Mouse (Mus musculus) lung, adult 2 months (tissue): ENCODE data around the gene Lamb1. TPM values are rescaled to one million over a fixed set of nuclear protein-coding genes. Genes with fewer than 3 reads are reported as not detected.

Experiments used
- DNase-seq: peaks from one replicate; pipeline ENCODE4 v3.0.0; 2022
- H3K4me1 ChIP-seq: fragments of 200-500 bp; 2 replicates; pipeline ENCODE4 v1.6.1; 2011; ENCODE audit warnings: low read length; ENCODE audit not compliant: control insufficient read depth, insufficient read depth
- H3K4me3 ChIP-seq: fragments of 200-500 bp; replicated peaks from 2 replicates; pipeline ENCODE3; 2011; ENCODE audit warnings: low read depth, mild to moderate bottlenecking, control low read depth, low read length; ENCODE audit errors: extremely low read depth
- CTCF ChIP-seq: fragments of 200-500 bp; IDR thresholded peaks from 2 replicates; pipeline ENCODE4 v1.5.1; 2011; ENCODE audit warnings: mild to moderate bottlenecking, low read length, control low read depth; ENCODE audit not compliant: insufficient read depth
- POLR2A ChIP-seq: fragments of 200-500 bp; IDR thresholded peaks from 2 replicates; pipeline ENCODE4 v1.6.1; 2011; ENCODE audit warnings: low read depth, mild to moderate bottlenecking, control low read depth, low read length, borderline replicate concordance; ENCODE audit errors: extremely low read depth
- WGBS: fragments of 180-500 bp; shearing (Covaris S2); methylation state at CpG from one replicate; pipeline ENCODE4 v1.1.7; 2018; 5-methylcytosine and 5-hydroxymethylcytosine counted together
- polyA plus RNA-seq: library from polyadenylated mRNA; depleted of rRNA; stranded (reverse); fragments of >200 nt; gene quantifications from 2 replicates; pipeline ENCODE4 v1.2.3, GENCODE M21; 2012

The Lamb1 gene
- polyA plus RNA-seq, 1 experiment: 48.4 TPM

- no peak overlapping the region for H3K4me3 ChIP-seq
- TF ChIP-seq POLR2A (no peak), CTCF (no peak)
- no peaks in the 10 kb centered on the region for H3K4me1 ChIP-seq
- 78% methylated on average over 16 of the region's 16 CpGs for WGBS
- DNase-seq: no peak
Observed at GRCm38 (mm10) chr12:31302766-31303511, 37.9 kb downstream of the Lamb1 start.

GRCm38 (mm10) chr12:31306075-31306675 is 41.1 kb downstream of the Lamb1 start:
- no peak for TF ChIP-seq CTCF
- TF ChIP-seq POLR2A: no peak
- Histone ChIP-seq H3K4me3 (no peak overlapping the region), H3K4me1 (no peaks in the 10 kb centered on the region)
- WGBS: 39% methylated on average over 5 of the region's 5 CpGs
- no peak for DNase-seq

GRCm38 (mm10) chr12:31307011-31307410 is 42.0 kb downstream of the Lamb1 start:
- 89% methylated on average over 8 of the region's 8 CpGs for WGBS
- Histone ChIP-seq H3K4me1 (no peaks in the 10 kb centered on the region), H3K4me3 (no peak overlapping the region)
- no peak for TF ChIP-seq CTCF
- DNase-seq: no peak

- no peak overlapping the region for H3K4me3 ChIP-seq
- DNase-seq: no peak
- WGBS: 93% methylated on average over 8 of the region's 8 CpGs
- TF ChIP-seq CTCF: no peak
- TF ChIP-seq POLR2A: no peak
- H3K4me1 ChIP-seq: no peaks in the 10 kb centered on the region
Observed at GRCm38 (mm10) chr12:31307756-31308155, 42.7 kb downstream of the Lamb1 start.

DNA sequence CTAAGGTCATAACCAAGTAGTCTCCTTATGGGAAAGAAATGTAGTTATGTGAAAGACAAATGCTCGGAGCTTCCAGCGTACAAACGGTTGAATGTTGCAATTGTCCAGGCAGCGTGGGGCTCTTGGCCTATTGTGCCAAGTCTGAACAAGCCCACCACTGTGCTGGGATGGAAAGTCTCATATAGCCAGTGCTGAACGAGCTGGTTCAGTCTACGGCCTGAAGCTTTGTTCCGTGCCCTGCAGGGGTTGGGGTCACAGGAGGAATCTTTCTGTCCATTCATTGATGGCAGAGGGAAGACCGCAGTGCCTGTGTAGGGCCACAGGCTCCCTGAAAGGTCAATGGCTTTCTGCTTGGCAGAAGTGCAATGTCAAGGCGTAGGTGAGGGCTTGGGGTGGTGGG is 45.7 kb downstream of the Lamb1 start:
- no peak for DNase-seq
- Histone ChIP-seq H3K4me1 (no peaks in the 10 kb centered on the region), H3K4me3 (no peak overlapping the region)
- 88% methylated on average over 9 of the region's 9 CpGs for WGBS
- no peak for TF ChIP-seq CTCF
- TF ChIP-seq POLR2A: no peak

GRCm38 (mm10) chr12:31311671-31312265 is 46.7 kb downstream of the Lamb1 start:
- Histone ChIP-seq H3K4me1 (no peaks in the 10 kb centered on the region), H3K4me3 (no peak overlapping the region)
- WGBS: 81% methylated on average over 9 of the region's 9 CpGs
- no peak for DNase-seq
- TF ChIP-seq POLR2A (no peak), CTCF (no peak)

GRCm38 (mm10) chr12:31312281-31312680 is 47.2 kb downstream of the Lamb1 start:
- H3K4me1 ChIP-seq: no peaks in the 10 kb centered on the region
- no peak overlapping the region for H3K4me3 ChIP-seq
- no peak for DNase-seq
- no peak for TF ChIP-seq POLR2A
- no peak for TF ChIP-seq CTCF
- 86% methylated on average over 5 of the region's 5 CpGs for WGBS

DNA sequence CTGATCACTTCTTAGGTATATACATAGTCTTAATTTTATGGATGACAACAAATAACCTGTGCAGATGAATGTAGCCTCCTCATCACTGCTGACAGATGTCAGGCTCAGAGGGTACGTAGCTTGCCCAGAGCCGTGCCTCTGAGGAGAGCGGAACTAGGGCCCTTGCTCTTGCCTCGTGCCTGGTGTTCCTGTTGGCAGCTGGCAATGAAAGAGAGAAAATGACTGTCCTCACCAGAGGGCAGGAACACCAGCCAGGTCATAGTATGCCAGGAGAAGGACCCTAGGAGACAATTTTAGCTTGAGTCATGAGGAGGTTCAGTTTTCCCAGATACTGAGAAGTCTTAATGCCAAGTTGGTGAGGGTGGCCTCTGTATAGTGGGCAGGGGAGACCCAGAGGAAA is 48.1 kb downstream of the Lamb1 start:
- WGBS: 86% methylated on average over 4 of the region's 4 CpGs

GRCm38 (mm10) chr12:31314310-31314709 is 49.3 kb downstream of the Lamb1 start:
- 92% methylated on average over 7 of the region's 7 CpGs for WGBS
- DNase-seq: no peak
- H3K4me3 ChIP-seq: no peak overlapping the region
- H3K4me1 ChIP-seq: no peaks in the 10 kb centered on the region
- TF ChIP-seq CTCF (no peak), POLR2A (no peak)

More for the DNA sequence above, 48.1 kb downstream of the Lamb1 start:
- Histone ChIP-seq H3K4me3 (no peak overlapping the region), H3K4me1 (no peaks in the 10 kb centered on the region)
- TF ChIP-seq POLR2A (no peak), CTCF (no peak)
- no peak for DNase-seq

GRCm38 (mm10) chr12:31315961-31316360 is 50.9 kb downstream of the Lamb1 start:
- H3K4me3 ChIP-seq: no peak overlapping the region
- TF ChIP-seq CTCF (no peak), POLR2A (no peak)
- no peak for DNase-seq
- 73% methylated on average over 6 of the region's 6 CpGs for WGBS
- H3K4me1 ChIP-seq: no peaks in the 10 kb centered on the region
